Mouse (Mus musculus): ENCODE measurements at regions not wholly inside any gene's neighbourhood (a gene's known extent, or its start where the extent isn't known, plus 50 kb on each side); places are given as distances from the start of the nearest gene placed in this dataset.
"Not testable (repeated sequence)": the region's sequence is repeated elsewhere in the genome, so short reads cannot be mapped to it uniquely, and the experiment has no call there.

DNA sequence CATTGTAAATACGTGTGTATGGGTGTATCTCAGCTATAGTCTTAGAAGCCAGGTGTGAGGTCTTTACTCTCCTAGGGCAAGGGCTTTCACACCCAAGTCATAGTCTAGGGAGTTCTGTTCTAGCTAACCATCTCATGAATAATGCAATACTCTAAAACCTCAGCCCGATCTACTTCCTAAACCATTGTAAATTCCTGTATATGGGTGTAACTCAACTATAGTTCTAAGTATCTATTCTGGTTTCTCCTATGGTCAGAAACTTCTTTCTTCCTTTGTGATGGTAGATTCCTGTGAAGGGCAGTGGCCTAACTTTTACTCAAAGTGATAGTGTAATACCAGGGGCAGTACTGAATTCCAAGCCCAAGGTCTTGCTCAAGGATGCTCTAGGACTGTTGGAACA, 58.7 kb upstream of the Srd5a3 start:
- not testable (repeated sequence) for DNase-seq (ENCODE audit: low spot score)

DNA sequence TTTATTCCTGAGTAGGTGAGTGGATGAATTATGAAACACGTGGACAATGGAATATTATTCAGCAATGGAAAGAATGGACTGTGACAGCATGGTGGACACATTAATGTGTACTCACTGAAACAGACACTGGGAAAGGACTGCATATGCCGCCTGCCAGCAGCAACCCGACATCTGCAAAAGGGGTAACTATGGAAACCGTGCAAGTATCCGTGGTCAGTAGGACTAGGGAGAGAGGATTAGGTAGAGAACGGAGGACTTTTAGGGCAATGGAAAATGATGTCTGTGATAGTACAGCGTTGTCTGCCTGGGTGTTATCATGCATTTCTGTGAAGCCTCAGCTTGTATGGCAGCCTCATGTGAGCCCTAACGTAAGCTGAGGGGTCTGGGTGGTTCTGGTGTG, 59.6 kb upstream of the Srd5a3 start:
- no peak for DNase-seq (ENCODE audit: low spot score)

- peak; percentile 49 for DNase-seq (ENCODE audit: low spot score)
Measured at GRCm38 (mm10) chr5:76079204-76080025, 60.7 kb upstream of the Srd5a3 start.

GRCm38 (mm10) chr5:76078485-76078884, 61.6 kb upstream of the Srd5a3 start:
- DNase-seq (ENCODE audit: low spot score), result no peak

DNA sequence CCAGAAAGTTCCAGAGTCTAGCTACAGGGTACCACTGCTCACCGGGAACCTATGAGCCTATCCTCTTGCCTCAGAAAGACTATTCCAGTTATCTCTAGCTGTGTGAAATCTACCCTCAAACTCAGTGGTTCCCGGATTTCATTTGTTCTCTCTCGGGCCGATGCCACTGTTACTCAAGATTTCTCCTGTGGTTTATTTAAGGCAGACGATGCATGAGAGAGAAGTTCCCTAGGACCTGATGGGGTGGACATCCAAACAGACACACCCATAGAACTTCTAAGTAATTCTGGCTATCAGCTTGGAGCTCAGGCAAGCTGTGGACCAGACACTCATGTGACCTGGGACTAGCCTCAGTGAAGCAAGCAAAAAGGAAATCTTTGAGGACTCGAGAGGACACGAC, 63.8 kb upstream of the Srd5a3 start:
- no peak for DNase-seq (ENCODE audit: low spot score)

- DNase-seq (ENCODE audit: low spot score), result peak; percentile 72
Measured at GRCm38 (mm10) chr5:76075401-76075800, 64.7 kb upstream of the Srd5a3 start.

DNA sequence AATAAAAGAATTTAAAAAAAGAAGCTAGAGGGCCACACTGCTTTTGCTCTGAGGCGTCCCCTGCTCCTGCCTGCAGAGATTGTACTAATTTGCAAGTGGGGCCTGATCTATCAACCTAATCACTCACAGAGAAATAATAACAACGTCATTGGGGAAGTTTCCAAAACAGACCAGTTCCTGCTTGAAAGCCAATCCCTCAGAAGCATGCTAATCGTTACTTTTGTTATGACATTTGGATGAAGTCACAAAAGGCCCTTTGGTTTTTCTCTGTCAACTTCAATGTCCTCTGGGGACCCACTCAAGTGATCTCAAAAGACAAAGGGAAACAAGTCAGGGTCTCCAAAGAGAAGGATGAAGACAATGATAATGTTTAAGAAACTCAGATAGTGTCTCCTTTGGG, 72.2 kb upstream of the Srd5a3 start:
- DNase-seq (ENCODE audit: low spot score), result no peak

- DNase-seq (ENCODE audit: low spot score), result peak; percentile 64
Measured at GRCm38 (mm10) chr5:76067231-76067630, 72.8 kb upstream of the Srd5a3 start.

DNA sequence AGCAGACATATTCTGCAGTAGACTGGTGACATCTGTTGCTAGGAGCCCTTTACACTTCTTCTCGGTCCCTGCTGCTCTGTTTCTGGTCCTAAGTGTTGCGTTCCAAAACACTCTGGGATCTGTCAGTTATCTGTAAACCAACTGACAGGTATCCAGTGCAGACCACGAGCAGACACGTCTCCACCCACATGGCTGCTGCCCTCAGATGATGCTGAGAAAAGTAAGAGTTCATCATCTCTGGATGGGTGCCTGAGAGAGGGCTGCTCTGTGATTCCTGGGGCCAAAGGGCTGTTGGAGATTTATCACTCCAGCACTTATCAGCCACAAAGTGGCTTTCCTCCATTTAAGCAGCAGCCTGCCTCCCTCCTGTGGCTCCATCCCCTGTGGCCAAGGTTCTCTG, 74.3 kb upstream of the Srd5a3 start:
- DNase-seq (ENCODE audit: low spot score), result peak; percentile 26

GRCm38 (mm10) chr5:76065227-76065626, 74.8 kb upstream of the Srd5a3 start:
- DNase-seq (ENCODE audit: low spot score), result no peak

DNA sequence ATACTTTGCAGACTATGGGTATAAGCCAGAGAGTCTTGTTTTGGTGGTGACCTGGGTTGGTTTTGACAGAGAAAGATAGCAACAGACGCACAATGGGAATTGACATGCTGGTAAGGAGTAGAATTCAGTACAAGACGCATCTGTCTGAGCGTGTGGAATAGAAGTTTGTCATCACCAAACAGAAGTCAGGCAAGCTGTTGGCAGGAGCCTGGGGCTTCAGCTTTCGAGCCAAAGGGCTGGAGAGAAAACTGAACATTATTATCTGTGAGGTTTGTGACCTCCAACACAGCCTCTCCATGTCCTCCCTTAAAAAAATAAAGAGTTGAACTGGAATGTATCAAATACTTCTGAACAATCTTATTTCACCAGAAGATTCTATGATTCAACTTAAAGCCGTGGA, 75.4 kb upstream of the Srd5a3 start:
- DNase-seq (ENCODE audit: low spot score), result no peak

- DNase-seq (ENCODE audit: low spot score), result peak; percentile 23
Measured at GRCm38 (mm10) chr5:76063473-76063872, 76.6 kb upstream of the Srd5a3 start.

DNA sequence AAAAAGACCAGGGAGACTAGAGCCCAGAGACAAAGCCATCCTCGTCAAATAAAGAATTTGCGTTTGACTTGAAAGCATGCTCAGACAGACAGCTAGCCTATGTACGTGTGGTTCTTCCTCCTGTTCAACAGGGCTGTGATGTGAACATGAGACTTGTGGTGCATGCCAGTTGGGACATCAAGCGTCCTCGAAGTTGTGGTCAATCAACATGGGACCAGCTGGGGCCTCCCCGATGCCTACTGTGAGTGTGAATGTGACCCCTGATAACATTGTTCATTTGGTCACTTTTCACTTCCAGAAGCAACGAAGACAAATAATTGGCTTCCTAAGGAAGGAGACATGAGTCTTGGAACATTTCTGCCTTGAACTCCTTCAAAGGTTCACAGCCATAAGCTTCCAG, 79.8 kb upstream of the Kdr start:
- DNase-seq (ENCODE audit: low spot score), result no peak

GRCm38 (mm10) chr5:76055849-76056248, 77.6 kb upstream of the Kdr start:
- no peak for DNase-seq (ENCODE audit: low spot score)

DNA sequence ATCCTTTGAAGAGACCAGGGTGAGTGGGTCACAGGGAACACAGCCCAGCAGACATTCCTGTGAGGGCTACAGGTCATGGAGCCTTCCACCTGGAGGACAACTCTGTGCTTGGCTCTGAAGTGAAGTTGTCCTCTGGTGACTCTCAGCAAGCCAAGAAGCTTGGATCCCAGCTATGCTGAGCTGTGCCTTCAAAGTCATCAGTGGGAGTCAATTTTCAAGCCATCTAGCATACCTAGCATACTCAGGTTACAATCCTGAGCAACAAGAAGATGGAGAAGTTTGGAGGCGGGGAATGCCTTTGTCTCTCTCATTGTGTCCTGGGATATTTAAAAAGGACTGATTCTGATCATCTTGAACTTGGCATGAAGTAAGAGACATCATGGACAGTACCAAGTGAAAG, 74.5 kb upstream of the Kdr start:
- no peak for DNase-seq (ENCODE audit: low spot score)

GRCm38 (mm10) chr5:76051658-76052057, 73.4 kb upstream of the Kdr start:
- DNase-seq (ENCODE audit: low spot score), result no peak

DNA sequence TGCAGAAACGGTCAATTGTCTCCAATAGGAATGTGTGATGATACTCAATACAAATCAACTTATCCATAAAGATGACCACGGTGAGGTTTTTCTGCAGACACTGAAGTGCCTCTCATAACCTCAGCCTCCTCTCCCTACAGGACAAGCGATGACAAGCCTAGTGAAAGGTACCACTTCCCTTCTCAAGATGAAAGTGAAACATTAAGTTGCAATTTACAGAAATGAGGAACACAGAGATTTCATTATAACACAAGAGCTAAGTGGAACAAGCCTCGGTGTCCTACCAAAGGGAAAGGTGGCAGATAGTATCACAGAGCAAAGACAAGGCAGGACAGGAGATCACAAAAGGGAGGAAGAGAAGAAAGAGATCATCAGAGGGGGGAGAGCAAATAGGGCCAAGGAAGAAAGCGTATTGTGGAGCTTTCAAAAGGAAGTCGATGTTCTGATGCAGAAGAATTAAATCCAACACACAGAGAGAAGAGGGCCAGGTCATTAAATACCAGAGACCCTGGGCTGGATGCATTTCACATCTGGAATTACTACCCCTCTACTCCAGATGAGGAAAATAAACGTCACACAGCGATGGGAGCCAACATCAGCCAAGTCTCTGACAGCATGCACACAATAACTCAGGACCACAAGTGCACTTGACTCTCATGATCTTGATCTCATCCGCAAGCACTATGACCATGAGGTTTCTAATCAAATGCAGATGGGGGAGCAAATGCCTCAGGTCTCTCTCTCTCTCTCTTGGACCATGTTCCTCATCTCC, 70.0 kb upstream of the Kdr start:
- no peak for DNase-seq (ENCODE audit: low spot score)

- peak; percentile 63 for DNase-seq (ENCODE audit: low spot score)
Measured at GRCm38 (mm10) chr5:76043521-76044510, 65.6 kb upstream of the Kdr start.

DNA sequence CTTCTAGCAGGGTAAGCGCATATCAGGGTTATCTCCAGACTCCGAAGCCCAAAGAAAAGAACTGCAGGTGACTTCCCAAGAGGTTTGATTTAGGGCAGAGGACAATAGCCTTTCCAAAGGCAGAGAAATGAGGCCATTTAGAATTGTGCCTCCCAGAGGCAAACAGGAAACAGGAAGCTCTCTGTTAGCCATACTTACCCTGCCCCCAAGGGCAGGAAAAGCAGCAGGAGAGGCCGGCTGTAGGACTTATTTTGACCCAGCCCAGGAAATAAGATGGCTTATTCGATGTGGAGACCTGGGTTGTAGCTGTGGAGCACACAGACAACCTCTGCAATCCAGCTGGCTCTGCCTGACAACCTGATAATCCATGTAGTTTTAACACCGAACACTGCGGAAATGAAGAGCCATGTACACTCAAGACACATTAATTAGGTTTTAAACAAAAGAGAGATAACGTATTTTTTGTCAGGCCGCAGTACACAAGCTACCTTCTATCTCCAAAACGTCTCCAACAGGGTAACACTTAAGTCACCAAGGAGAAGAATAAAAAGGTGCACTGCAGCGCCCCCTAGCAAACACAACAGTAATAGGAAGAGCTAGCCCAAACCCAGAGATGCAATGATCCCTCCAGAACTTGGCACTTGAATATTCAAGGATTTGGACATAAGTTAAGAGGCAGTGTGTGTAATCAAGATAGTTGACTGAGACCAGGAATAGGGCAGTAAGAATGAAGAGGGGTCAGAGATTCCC, 62.4 kb upstream of the Kdr start:
- DNase-seq (ENCODE audit: low spot score), result no peak

GRCm38 (mm10) chr5:76028729-76029128, 50.5 kb upstream of the Kdr start:
- no peak for DNase-seq (ENCODE audit: low spot score)
